Mouse (Mus musculus): ENCODE data around the gene Otop2. TPM values are rescaled to one million over a fixed set of nuclear protein-coding genes. Genes with fewer than 3 reads are reported as not detected.
A peak's percentile ranks its signal among the peaks of the same experiment; 100 is the strongest.

The Otop2 gene
- polyA plus RNA-seq, 1 experiment from 2014 or later = not detected

DNA sequence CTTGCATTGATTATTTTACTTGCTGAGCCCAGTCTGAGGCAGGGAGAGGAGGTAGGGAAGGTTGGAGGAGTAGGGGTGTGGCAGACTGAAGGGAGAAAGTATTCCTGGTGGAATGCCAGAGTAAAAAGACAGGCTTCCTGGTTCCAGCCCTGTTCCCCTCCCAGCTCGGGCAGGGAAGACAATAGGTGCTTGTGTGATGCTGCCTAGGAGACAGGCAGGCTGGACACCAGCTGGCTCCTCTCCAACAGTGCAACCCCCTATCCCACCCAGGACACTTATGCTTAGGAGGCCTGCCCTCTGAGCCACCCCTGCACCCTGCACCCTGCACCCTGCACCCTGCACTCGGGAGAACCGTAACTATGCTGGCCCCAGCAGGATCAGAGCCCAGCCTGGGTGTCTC, 52.3 kb downstream of the Otop2 start:
- 0 out of 2 replicates have a peak overlapping the region, but pooled peaks have one; percentile 19 for H3K27ac ChIP-seq (ENCODE audit: low read depth, low read length)
- H3K4me3 ChIP-seq (ENCODE audit: low read depth, low read length) = no peak overlapping the region
- no peaks in the 10 kb centered on the region; the same call in 1 of the 2 replicates for H3K4me1 ChIP-seq (ENCODE audit: control insufficient read depth, insufficient read depth, low read length)
- no peak overlapping the region for H3K4me2 ChIP-seq
- WGBS (ENCODE audit: insufficient replicate concordance) = 34% methylated on average over 3 of the region's 3 CpGs
- H3K9me3 ChIP-seq (replicated peaks; ENCODE audit: control insufficient read depth, low read length) = no peaks in the 10 kb centered on the region
- H3K9ac ChIP-seq (ENCODE audit: low read depth, low read length) = no peak overlapping the region
- peaks cover 20% of the 10 kb centered on the region for H3K27me3 ChIP-seq (ENCODE audit: control insufficient read depth, insufficient read depth, low read length)
- H3K36me3 ChIP-seq (ENCODE audit: control insufficient read depth, insufficient read depth, low read length) = no peaks in the 10 kb centered on the region
- no peak for ATAC-seq (replicated peaks; ENCODE audit: insufficient number of reproducible peaks, low FRiP score, low TSS enrichment)

DNA sequence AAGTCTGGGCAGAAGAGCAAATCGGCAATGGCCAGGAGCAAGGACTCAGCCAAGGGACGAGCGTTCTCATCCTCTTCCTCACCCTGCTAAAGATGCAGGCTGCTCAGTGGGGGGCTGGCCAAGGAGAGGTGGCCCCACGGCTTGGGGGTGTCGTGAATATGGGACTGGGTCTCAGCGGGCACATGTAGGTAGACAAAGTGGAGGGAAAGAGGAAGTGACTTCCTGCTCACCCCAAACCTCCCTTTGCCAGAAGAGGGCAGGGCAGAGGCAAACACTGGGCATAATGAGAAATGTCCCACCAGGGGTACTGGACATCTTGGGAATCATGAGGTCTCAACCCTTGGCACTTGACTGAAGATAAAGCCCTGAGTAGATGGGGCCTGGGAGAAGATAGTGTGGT, 52.8 kb downstream of the Otop2 start:
- Histone ChIP-seq H3K4me2 (no peak overlapping the region), H3K4me3 (ENCODE audit: low read depth, low read length) (no peak overlapping the region), H3K27ac (ENCODE audit: low read depth, low read length) (0 out of 2 replicates have a peak overlapping the region, but pooled peaks have one; percentile 19), H3K36me3 (ENCODE audit: control insufficient read depth, insufficient read depth, low read length) (no peaks in the 10 kb centered on the region), H3K27me3 (ENCODE audit: control insufficient read depth, insufficient read depth, low read length) (peaks cover 17% of the 10 kb centered on the region), H3K9me3 (replicated peaks; ENCODE audit: control insufficient read depth, low read length) (no peaks in the 10 kb centered on the region), H3K4me1 (ENCODE audit: control insufficient read depth, insufficient read depth, low read length) (no peaks in the 10 kb centered on the region; the same call in 1 of the 2 replicates), H3K9ac (ENCODE audit: low read depth, low read length) (no peak overlapping the region)
- no peak for ATAC-seq (replicated peaks; ENCODE audit: insufficient number of reproducible peaks, low FRiP score, low TSS enrichment)
- 65% methylated on average over 6 of the region's 6 CpGs for WGBS (ENCODE audit: insufficient replicate concordance)

DNA sequence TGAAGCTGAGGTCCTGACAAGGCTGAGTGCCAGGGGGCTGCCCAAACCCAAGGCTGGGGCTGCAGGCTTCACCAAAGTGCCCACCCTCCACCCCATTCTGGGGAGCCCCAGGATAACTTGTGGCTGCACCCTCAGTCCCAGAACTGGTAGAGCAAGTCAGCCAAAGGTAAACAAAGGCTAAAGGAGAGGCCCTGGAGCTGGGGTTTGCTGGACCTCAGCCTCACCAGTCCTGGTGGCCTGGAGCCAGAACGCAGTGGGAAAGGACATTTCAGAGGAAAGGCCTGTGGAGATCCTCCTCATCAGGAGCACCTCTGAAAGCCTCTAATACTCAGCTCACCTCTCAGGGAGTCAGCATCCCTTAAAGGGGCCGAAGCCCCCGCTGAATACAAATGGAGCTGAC, 57.2 kb downstream of the Otop2 start:
- no peak for ATAC-seq (replicated peaks; ENCODE audit: insufficient number of reproducible peaks, low FRiP score, low TSS enrichment)
- 85% methylated on average over 3 of the region's 3 CpGs for WGBS (ENCODE audit: insufficient replicate concordance)
- H3K4me1 ChIP-seq (ENCODE audit: control insufficient read depth, insufficient read depth, low read length) = peaks cover 16% of the 10 kb centered on the region
- H3K27ac ChIP-seq (ENCODE audit: low read depth, low read length) = no peak overlapping the region
- no peaks in the 10 kb centered on the region for H3K36me3 ChIP-seq (ENCODE audit: control insufficient read depth, insufficient read depth, low read length)
- no peak overlapping the region for H3K4me2 ChIP-seq
- no peak overlapping the region for H3K4me3 ChIP-seq (ENCODE audit: low read depth, low read length)
- no peaks in the 10 kb centered on the region for H3K9me3 ChIP-seq (replicated peaks; ENCODE audit: control insufficient read depth, low read length)
- peaks cover 26% of the 10 kb centered on the region for H3K27me3 ChIP-seq (ENCODE audit: control insufficient read depth, insufficient read depth, low read length)
- H3K9ac ChIP-seq (ENCODE audit: low read depth, low read length) = no peak overlapping the region

DNA sequence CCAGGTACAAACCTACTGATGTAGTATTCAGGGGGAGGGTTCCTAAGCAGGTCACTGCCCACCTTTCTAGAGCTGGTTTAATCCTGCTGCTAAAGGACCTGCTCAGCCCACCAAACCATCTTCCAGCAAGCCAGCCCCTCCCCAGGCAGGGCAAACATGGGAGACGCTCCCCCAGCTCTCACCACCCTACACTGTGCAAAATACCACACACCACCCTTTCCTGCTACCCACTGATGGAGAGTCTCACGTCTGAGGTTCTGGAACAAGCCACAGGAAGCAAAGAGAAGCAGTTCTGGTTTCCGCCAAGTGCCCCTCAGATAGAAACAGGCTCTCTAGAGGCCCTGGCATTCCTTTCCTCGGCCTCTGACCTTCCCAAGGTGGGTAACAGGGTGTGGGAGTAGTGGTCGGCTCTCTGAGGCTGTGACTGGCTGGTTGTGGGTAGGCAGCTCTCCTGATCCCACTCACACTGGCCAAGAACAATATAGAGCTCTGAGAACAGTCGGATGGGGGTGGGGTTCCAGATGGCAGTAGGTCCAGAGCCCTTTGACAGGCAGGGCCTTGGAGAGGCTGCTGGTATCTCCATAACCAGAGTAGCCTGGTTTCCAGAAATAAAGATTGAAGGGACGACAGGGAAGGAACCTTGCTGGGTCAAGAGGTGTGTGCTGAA, 59.2 kb downstream of the Otop2 start:
- Histone ChIP-seq H3K4me1 (ENCODE audit: control insufficient read depth, insufficient read depth, low read length) (peaks cover 16% of the 10 kb centered on the region), H3K9me3 (replicated peaks; ENCODE audit: control insufficient read depth, low read length) (no peaks in the 10 kb centered on the region), H3K4me2 (peak overlapping the region; percentile 95), H3K27ac (ENCODE audit: low read depth, low read length) (no peak overlapping the region), H3K4me3 (ENCODE audit: low read depth, low read length) (no peak overlapping the region), H3K27me3 (ENCODE audit: control insufficient read depth, insufficient read depth, low read length) (peaks cover 39% of the 10 kb centered on the region), H3K9ac (ENCODE audit: low read depth, low read length) (no peak overlapping the region), H3K36me3 (ENCODE audit: control insufficient read depth, insufficient read depth, low read length) (no peaks in the 10 kb centered on the region)
- WGBS (ENCODE audit: insufficient replicate concordance) = 24% methylated on average over 7 of the region's 7 CpGs
- 0 out of 2 replicates have a peak, but pooled peaks have one; percentile 40 for ATAC-seq (replicated peaks; ENCODE audit: insufficient number of reproducible peaks, low FRiP score, low TSS enrichment)

DNA sequence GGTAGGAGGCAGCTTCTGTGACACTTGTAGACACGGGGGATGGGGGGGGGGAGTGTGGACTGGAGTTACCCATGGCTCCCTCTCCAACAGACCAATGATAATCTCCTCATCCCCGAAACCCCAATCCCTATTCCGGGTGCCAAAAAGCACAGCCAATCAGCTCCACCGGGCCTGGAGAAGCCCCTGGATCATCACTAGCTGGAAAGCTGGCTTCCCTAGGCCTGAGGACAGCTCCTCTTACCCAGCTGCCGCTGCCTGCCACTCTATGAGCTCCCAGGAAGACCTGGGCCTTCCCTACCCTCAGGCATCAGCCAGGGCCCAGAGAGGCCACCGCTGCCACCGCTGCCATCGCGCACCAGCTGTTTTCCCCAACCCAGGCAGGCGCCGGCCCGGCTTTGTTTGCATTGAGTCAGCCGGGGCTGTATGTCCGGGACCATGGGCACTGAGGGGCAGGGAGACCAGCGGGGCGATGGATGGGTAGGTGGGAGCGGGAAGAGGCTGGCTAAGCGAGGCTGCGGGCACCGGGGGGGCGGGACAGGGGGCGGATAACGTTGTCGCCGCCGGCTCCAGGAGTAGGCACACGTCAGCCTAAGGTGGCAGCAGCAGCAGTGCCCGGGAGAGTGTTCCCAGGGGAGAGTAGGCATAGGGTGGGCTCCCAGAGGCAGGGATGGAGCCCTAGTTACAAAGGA, 59.9 kb downstream of the Otop2 start:
- peaks cover 45% of the 10 kb centered on the region for H3K27me3 ChIP-seq (ENCODE audit: control insufficient read depth, insufficient read depth, low read length)
- H3K4me2 ChIP-seq = peak overlapping the region; percentile 95
- peaks cover 16% of the 10 kb centered on the region for H3K4me1 ChIP-seq (ENCODE audit: control insufficient read depth, insufficient read depth, low read length)
- no peak for ATAC-seq (replicated peaks; ENCODE audit: insufficient number of reproducible peaks, low FRiP score, low TSS enrichment)
- H3K9ac ChIP-seq (ENCODE audit: low read depth, low read length) = peak overlapping the region; percentile 58; the same call in 1 of the 2 replicates
- no peaks in the 10 kb centered on the region for H3K9me3 ChIP-seq (replicated peaks; ENCODE audit: control insufficient read depth, low read length)
- no peak overlapping the region for H3K27ac ChIP-seq (ENCODE audit: low read depth, low read length)
- no peaks in the 10 kb centered on the region for H3K36me3 ChIP-seq (ENCODE audit: control insufficient read depth, insufficient read depth, low read length)
- WGBS (ENCODE audit: insufficient replicate concordance) = 2% methylated on average over 27 of the region's 28 CpGs
- peak overlapping the region; percentile 64 for H3K4me3 ChIP-seq (ENCODE audit: low read depth, low read length)

DNA sequence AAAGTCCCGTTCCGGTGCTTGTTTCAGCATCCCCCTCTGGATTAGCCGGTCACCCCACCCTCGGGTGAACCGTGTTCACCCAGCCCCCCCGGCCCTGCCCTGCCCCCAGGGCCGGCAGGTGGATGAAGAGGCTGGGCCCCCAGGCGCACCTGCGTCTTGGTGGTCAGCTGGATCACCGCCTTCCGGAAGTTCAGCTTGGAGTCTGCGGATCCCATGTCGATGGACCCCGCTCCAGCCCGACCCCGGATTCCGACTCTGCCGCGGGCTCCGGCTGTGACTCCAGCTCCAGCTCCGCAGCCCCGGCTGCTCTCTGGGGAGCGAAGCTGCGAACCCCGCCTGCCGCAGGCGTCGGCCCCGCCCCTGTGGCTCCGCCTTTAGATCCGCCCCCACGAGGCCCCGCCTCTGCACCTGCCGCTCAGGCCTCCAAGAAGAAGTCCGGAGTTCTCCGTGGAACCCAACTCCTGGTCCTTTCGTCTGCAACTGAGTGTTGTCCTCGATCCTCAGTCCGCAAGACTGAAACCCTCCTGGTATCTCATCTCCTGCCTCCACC, 60.5 kb downstream of the Otop2 start, which contains the start of gene Hid1:
Gene Hid1, minus strand, starts transcription at position 362 of the 550 bp plus-strand sequence.
- peak within 1 kb of the TSS; percentile 95 for H3K4me2 ChIP-seq
- peak; percentile 69; the same call in 1 of the 2 replicates for ATAC-seq (replicated peaks; ENCODE audit: insufficient number of reproducible peaks, low FRiP score, low TSS enrichment)
- peak within 1 kb of the TSS; percentile 64 for H3K4me3 ChIP-seq (ENCODE audit: low read depth, low read length)
- H3K4me1 ChIP-seq (ENCODE audit: control insufficient read depth, insufficient read depth, low read length) = peaks cover 16% of the 10 kb centered on the region
- peaks cover 49% of the 10 kb centered on the region for H3K27me3 ChIP-seq (ENCODE audit: control insufficient read depth, insufficient read depth, low read length)
- no peak within 1 kb of the TSS for H3K27ac ChIP-seq (ENCODE audit: low read depth, low read length)
- under 1% methylated on average over 39 of the region's 39 CpGs for WGBS (ENCODE audit: insufficient replicate concordance)
- no peaks in the 10 kb centered on the region for H3K9me3 ChIP-seq (replicated peaks; ENCODE audit: control insufficient read depth, low read length)
- H3K9ac ChIP-seq (ENCODE audit: low read depth, low read length) = peak within 1 kb of the TSS; percentile 58; the same call in 1 of the 2 replicates
- no peaks in the 10 kb centered on the region for H3K36me3 ChIP-seq (ENCODE audit: control insufficient read depth, insufficient read depth, low read length)

DNA sequence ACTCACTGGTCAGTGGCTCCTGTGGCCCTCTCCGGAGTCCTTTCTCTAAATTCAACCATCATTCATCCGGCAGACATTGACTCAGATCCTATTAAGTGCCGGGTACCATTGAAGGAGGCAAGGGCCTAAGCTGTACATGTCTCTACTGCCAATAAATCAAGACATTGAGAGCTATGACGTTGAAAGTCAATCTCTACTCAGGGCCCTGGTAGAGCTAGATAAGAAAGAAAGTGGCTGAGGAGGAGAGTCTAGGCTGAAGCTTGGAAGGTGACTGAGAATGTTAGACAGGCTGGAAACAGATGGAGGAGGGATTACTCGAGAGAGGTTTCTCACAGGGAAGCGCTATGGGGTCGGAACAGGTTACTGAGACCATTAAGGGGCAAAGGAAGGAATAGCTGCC, 63.4 kb downstream of the Otop2 start:
- WGBS (ENCODE audit: insufficient replicate concordance) = 48% methylated on average over 7 of the region's 7 CpGs
- H3K4me1 ChIP-seq (ENCODE audit: control insufficient read depth, insufficient read depth, low read length) = peaks cover 21% of the 10 kb centered on the region
- no peak overlapping the region for H3K4me2 ChIP-seq
- no peak overlapping the region for H3K27ac ChIP-seq (ENCODE audit: low read depth, low read length)
- H3K27me3 ChIP-seq (ENCODE audit: control insufficient read depth, insufficient read depth, low read length) = peaks cover 73% of the 10 kb centered on the region
- H3K4me3 ChIP-seq (ENCODE audit: low read depth, low read length) = no peak overlapping the region
- no peak overlapping the region for H3K9ac ChIP-seq (ENCODE audit: low read depth, low read length)
- ATAC-seq (replicated peaks; ENCODE audit: insufficient number of reproducible peaks, low FRiP score, low TSS enrichment) = no peak
- no peaks in the 10 kb centered on the region for H3K9me3 ChIP-seq (replicated peaks; ENCODE audit: control insufficient read depth, low read length)
- no peaks in the 10 kb centered on the region for H3K36me3 ChIP-seq (ENCODE audit: control insufficient read depth, insufficient read depth, low read length)

DNA sequence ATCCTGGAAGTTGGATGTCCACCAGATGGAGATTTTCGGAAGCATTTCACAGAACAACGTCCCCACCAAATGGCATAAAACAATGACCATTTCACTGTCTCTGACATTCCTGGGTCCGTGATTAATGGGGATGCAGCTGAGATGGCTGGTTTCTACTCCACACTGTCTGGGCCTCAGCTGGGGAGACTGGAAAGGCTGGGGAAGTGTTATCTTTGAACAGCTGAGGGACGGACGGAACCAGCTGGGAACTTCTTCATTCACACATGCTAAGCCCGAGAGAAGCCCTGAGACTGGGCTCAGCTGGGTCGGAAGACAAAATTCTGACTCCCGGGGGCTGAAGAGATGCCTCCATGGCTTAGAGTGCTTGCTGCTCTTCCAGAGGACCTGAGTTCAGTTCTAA, 64.4 kb downstream of the Otop2 start:
- Histone ChIP-seq H3K27ac (ENCODE audit: low read depth, low read length) (no peak overlapping the region), H3K4me2 (no peak overlapping the region), H3K4me3 (ENCODE audit: low read depth, low read length) (no peak overlapping the region), H3K36me3 (ENCODE audit: control insufficient read depth, insufficient read depth, low read length) (no peaks in the 10 kb centered on the region), H3K27me3 (ENCODE audit: control insufficient read depth, insufficient read depth, low read length) (peaks cover 69% of the 10 kb centered on the region), H3K9me3 (replicated peaks; ENCODE audit: control insufficient read depth, low read length) (no peaks in the 10 kb centered on the region), H3K4me1 (ENCODE audit: control insufficient read depth, insufficient read depth, low read length) (peaks cover 18% of the 10 kb centered on the region), H3K9ac (ENCODE audit: low read depth, low read length) (no peak overlapping the region)
- ATAC-seq (replicated peaks; ENCODE audit: insufficient number of reproducible peaks, low FRiP score, low TSS enrichment) = no peak
- 38% methylated on average over 8 of the region's 8 CpGs for WGBS (ENCODE audit: insufficient replicate concordance)

Measured in heart, embryonic 11.5 days (tissue).